Mouse (Mus musculus) cerebellum, adult 18-20 months (tissue): ENCODE data around the gene Zscan4f.
"Not testable (repeated sequence)": the region's sequence is repeated elsewhere in the genome, so short reads cannot be mapped to it uniquely, and the experiment has no call there.

Experiments
- DNase-seq, 2 experiments: peaks; one replicate each; pipeline ENCODE4 v3.0.0; 2021

Zscan4f gene

GRCm38 (mm10) chr7:11397615-11398014, at the start of gene Zscan4f:
Gene Zscan4f, plus strand, starts transcription at chr7:11397915.
- DNase-seq = not testable (repeated sequence)

DNA sequence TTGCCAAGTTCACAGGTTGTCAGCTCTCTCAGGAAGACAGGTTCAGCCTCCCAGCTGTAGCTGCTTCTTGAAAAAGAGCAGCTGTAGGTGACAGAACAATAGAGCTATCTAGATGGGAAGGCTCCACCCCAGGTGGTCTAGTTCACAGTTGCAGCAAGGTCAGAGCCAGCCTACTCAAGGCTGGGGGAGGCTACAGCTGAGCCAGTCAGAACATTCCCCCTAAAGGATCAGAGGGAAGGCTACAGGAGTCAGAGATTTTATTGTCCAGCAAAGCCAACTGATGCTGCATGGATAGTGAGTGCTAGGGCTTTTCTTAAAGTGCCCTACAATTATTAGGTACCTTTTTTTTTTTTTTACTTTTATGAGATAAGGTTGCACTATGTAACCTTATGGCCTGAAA, 13.1 kb upstream of the Zscan4f start:
- DNase-seq = not testable (repeated sequence)
